Mouse (Mus musculus): ENCODE data around the gene Kif26b. TPM values are rescaled to one million over a fixed set of nuclear protein-coding genes. Genes with fewer than 3 reads are reported as not detected.
A peak's percentile ranks its signal among the peaks of the same experiment; 100 is the strongest.

The Kif26b gene
- polyA plus RNA-seq, 1 experiment, result 0.25 TPM

DNA sequence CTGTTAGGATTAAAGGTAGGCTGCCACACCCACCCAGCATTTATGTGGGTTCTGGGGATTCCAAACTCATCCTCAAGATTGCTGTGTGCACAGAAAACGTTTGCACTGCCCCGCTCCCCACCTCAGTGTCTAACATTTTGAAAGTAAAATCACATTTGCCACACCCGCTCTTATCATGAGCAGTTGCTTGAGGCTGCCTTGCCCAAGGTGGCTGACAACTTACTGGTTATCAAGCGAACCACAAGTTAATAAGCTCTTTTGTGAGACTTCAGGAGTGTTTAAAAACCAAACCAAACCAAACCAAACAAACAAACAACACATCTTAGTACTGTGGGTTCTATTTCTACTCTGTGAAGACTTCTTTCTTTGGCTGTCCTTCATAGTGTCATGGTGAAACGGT is 101.1 kb downstream of the Kif26b start:
- TF ChIP-seq POLR2A (IDR thresholded peaks at IDR 0.05; ENCODE audit: control insufficient read depth, low read depth, low read length) (no peak), CTCF (IDR thresholded peaks at IDR 0.05; ENCODE audit: control insufficient read depth, insufficient read depth, insufficient replicate concordance, low read depth, low read length) (no peak)
- Histone ChIP-seq H3K36me3 (ENCODE audit: control insufficient read depth, insufficient read depth, low read length) (no peaks in the 10 kb centered on the region), H3K27me3 (ENCODE audit: control insufficient read depth, insufficient read depth, low read length) (no peaks in the 10 kb centered on the region), H3K4me3 (ENCODE audit: control insufficient read depth, low read depth, low read length) (no peak overlapping the region), H3K4me1 (ENCODE audit: control insufficient read depth, insufficient read depth, low read length) (no peaks in the 10 kb centered on the region), H3K27ac (ENCODE audit: control insufficient read depth, insufficient read depth, low read depth, low read length) (no peak overlapping the region)

DNA sequence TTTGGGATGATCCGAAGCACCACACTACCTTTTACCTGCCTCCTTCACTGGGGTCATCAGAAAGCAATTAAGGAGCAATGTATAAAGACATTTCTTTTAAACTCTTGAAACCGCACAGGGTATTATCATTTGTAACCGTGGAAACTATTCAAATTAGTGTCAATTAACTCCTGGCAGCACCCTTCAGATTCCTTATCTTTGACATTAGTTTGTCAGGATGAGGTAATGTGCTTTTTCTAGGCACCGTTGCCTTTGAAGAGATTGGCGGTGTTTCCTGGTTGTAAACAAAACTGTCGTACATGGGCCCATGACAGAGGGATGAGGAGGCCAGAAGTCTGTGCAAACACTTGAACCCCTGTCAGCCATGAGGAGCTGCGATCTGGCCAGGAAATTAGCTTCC is 102.9 kb downstream of the Kif26b start:
- H3K27me3 ChIP-seq (ENCODE audit: control insufficient read depth, insufficient read depth, low read length), result no peaks in the 10 kb centered on the region
- H3K4me3 ChIP-seq (ENCODE audit: control insufficient read depth, low read depth, low read length), result no peak overlapping the region
- no peak for TF ChIP-seq POLR2A (IDR thresholded peaks at IDR 0.05; ENCODE audit: control insufficient read depth, low read depth, low read length)
- no peak for TF ChIP-seq CTCF (IDR thresholded peaks at IDR 0.05; ENCODE audit: control insufficient read depth, insufficient read depth, insufficient replicate concordance, low read depth, low read length)
- H3K4me1 ChIP-seq (ENCODE audit: control insufficient read depth, insufficient read depth, low read length), result no peaks in the 10 kb centered on the region
- H3K27ac ChIP-seq (ENCODE audit: control insufficient read depth, insufficient read depth, low read depth, low read length), result no peak overlapping the region
- no peaks in the 10 kb centered on the region for H3K36me3 ChIP-seq (ENCODE audit: control insufficient read depth, insufficient read depth, low read length)

DNA sequence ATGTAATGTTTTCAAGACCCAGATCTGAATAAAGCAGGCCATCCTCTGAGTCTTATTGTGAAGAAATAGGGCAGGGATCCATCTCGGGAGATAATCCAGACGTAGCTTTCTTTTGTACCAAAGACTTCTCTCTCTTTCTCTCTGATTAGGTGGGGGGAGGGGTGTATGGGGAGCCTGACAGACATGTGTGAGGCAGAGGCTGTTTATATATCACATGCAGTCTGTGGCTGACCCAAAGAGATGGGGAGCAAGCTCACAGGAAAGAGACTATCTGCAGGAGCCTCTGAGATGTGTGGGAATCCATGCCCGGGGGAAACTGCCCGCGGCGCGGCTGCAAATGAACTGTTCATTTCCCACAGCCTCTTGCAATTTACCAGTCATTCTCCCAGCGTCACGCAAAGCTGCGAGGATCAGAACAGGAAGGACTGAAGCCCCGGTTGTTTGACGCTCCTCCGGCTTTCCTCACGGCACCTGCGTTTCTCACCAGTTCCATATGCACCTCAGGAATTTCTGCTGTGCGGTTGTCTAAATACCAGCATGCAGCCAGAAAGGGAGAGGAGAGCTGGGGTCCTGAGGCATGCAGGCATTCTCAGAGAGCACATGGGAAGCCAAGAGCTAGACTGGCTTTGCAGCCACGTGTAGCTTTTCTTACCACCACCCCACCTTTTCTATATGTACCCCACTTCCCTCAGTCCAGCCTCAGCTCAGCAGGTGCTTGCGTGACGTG is 105.6 kb downstream of the Kif26b start:
- Histone ChIP-seq H3K4me3 (ENCODE audit: control insufficient read depth, low read depth, low read length) (no peak overlapping the region), H3K4me1 (ENCODE audit: control insufficient read depth, insufficient read depth, low read length) (no peaks in the 10 kb centered on the region), H3K27ac (ENCODE audit: control insufficient read depth, insufficient read depth, low read depth, low read length) (no peak overlapping the region), H3K36me3 (ENCODE audit: control insufficient read depth, insufficient read depth, low read length) (no peaks in the 10 kb centered on the region), H3K27me3 (ENCODE audit: control insufficient read depth, insufficient read depth, low read length) (no peaks in the 10 kb centered on the region)
- TF ChIP-seq CTCF (IDR thresholded peaks at IDR 0.05; ENCODE audit: control insufficient read depth, insufficient read depth, insufficient replicate concordance, low read depth, low read length) (no peak), POLR2A (IDR thresholded peaks at IDR 0.05; ENCODE audit: control insufficient read depth, low read depth, low read length) (no peak)

DNA sequence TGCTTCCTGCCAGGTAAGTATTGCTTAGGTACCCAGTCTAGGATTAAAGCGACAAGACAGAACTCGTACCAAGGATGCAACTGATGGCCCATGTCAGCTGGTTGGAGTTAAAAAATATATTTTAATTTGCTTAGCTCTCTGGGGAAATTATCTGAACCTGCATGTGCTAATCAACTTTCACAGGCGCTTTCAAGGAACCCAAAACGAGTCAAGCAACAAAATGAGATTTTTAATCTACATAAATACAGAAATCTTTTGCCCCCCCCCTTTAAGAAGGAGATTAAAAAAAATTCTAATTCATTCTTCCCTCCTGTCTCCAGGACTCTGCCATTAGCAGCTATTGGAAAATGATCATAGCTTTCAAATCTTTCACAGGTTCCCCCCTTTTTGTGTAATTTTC is 106.5 kb downstream of the Kif26b start:
- TF ChIP-seq CTCF (IDR thresholded peaks at IDR 0.05; ENCODE audit: control insufficient read depth, insufficient read depth, insufficient replicate concordance, low read depth, low read length) (no peak), POLR2A (IDR thresholded peaks at IDR 0.05; ENCODE audit: control insufficient read depth, low read depth, low read length) (no peak)
- Histone ChIP-seq H3K27me3 (ENCODE audit: control insufficient read depth, insufficient read depth, low read length) (no peaks in the 10 kb centered on the region), H3K4me3 (ENCODE audit: control insufficient read depth, low read depth, low read length) (no peak overlapping the region), H3K4me1 (ENCODE audit: control insufficient read depth, insufficient read depth, low read length) (no peaks in the 10 kb centered on the region), H3K36me3 (ENCODE audit: control insufficient read depth, insufficient read depth, low read length) (no peaks in the 10 kb centered on the region), H3K27ac (ENCODE audit: control insufficient read depth, insufficient read depth, low read depth, low read length) (no peak overlapping the region)

DNA sequence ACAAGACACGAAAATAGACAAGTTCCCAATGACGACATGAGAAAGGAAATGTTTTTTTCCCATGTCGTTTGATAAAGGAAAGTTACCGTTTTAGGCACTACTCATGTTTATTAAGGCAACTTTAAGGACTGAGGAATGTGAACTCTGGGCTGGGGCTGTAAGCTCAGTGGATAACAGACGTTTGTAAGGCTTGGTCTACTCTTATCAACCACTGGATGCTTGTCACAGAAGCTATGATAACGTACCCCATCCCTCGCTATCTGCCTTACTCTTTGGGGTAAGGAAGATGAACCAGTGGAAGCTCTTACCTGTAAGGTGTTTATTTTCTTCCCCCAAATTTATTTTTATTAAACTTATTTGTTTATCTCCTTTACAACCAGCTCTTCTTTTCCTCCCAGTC is 108.4 kb downstream of the Kif26b start:
- Histone ChIP-seq H3K27me3 (ENCODE audit: control insufficient read depth, insufficient read depth, low read length) (no peaks in the 10 kb centered on the region), H3K36me3 (ENCODE audit: control insufficient read depth, insufficient read depth, low read length) (no peaks in the 10 kb centered on the region), H3K27ac (ENCODE audit: control insufficient read depth, insufficient read depth, low read depth, low read length) (no peak overlapping the region), H3K4me3 (ENCODE audit: control insufficient read depth, low read depth, low read length) (no peak overlapping the region), H3K4me1 (ENCODE audit: control insufficient read depth, insufficient read depth, low read length) (no peaks in the 10 kb centered on the region)
- TF ChIP-seq CTCF (IDR thresholded peaks at IDR 0.05; ENCODE audit: control insufficient read depth, insufficient read depth, insufficient replicate concordance, low read depth, low read length) (no peak), POLR2A (IDR thresholded peaks at IDR 0.05; ENCODE audit: control insufficient read depth, low read depth, low read length) (no peak)

DNA sequence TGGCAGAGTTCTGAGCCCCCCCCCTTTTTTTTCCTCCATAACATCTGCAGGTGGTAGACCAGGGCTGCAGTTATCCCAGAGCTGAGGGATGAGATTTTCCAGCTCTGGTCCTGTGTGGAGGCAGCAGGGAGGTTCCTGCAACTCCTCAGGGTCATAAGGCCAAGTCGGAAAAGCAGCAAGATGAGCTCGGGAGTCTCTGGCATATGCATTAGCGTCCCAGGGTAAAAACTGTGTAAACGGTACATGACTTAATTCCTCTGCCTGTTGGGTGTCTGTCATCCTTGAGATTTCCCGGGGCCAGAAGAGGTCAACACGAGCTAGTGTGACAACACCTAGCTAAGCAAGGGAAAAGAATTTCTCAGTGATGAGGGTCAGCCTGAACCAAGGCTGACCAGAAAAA is 111.0 kb downstream of the Kif26b start:
- H3K27ac ChIP-seq (ENCODE audit: control insufficient read depth, insufficient read depth, low read depth, low read length), result no peak overlapping the region
- H3K27me3 ChIP-seq (ENCODE audit: control insufficient read depth, insufficient read depth, low read length), result no peaks in the 10 kb centered on the region
- H3K4me3 ChIP-seq (ENCODE audit: control insufficient read depth, low read depth, low read length), result peak overlapping the region; percentile 21; the same call in 1 of the 2 replicates
- H3K36me3 ChIP-seq (ENCODE audit: control insufficient read depth, insufficient read depth, low read length), result no peaks in the 10 kb centered on the region
- no peaks in the 10 kb centered on the region; the same call in 1 of the 2 replicates for H3K4me1 ChIP-seq (ENCODE audit: control insufficient read depth, insufficient read depth, low read length)
- TF ChIP-seq CTCF (IDR thresholded peaks at IDR 0.05; ENCODE audit: control insufficient read depth, insufficient read depth, insufficient replicate concordance, low read depth, low read length) (no peak), POLR2A (IDR thresholded peaks at IDR 0.05; ENCODE audit: control insufficient read depth, low read depth, low read length) (no peak)

DNA sequence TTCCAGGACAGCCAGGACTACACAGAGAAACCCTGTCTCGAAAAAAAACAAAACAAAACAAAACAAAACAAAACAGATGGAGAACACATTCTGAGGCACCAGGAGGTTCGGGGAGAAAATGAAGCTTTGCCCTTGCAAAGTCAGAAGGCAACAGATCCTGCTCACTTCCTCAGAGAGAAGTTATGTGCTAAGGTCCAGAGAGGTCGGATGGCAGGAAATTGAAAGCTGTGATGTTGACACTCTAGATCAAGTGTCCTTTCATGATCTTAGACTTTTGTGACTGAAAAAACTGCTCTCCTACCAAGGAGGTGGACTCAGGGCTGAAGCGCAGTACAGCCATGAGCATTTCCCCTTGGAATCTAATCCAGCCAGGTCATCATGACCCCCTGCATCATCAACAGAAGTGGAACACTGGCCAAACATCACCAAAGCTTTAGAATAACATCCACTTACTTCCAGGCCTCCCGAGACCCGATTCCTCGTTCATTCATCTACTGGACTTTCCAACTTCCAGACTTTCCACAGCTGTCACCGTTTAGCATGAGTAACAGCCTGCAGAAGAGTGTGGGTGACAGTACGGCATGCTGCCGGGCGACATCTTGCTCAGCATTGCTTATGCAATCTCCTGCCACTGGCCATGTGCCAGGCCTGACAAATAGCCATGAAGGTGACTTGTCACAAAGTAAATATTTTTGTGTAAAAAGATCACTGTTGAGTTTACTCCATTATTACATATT is 112.0 kb downstream of the Kif26b start:
- Histone ChIP-seq H3K27me3 (ENCODE audit: control insufficient read depth, insufficient read depth, low read length) (no peaks in the 10 kb centered on the region), H3K4me3 (ENCODE audit: control insufficient read depth, low read depth, low read length) (no peak overlapping the region), H3K27ac (ENCODE audit: control insufficient read depth, insufficient read depth, low read depth, low read length) (no peak overlapping the region), H3K4me1 (ENCODE audit: control insufficient read depth, insufficient read depth, low read length) (no peaks in the 10 kb centered on the region; the same call in 1 of the 2 replicates), H3K36me3 (ENCODE audit: control insufficient read depth, insufficient read depth, low read length) (no peaks in the 10 kb centered on the region)
- no peak for TF ChIP-seq CTCF (IDR thresholded peaks at IDR 0.05; ENCODE audit: control insufficient read depth, insufficient read depth, insufficient replicate concordance, low read depth, low read length)
- no peak for TF ChIP-seq POLR2A (IDR thresholded peaks at IDR 0.05; ENCODE audit: control insufficient read depth, low read depth, low read length)

Data from testis, adult 2 months (tissue).